Mouse (Mus musculus) C2C12 (cell line): ENCODE measurements around the gene Phactr2. TPM values are rescaled to one million over a fixed set of nuclear protein-coding genes. Genes with fewer than 3 reads are reported as not detected.

Source experiments
- H3K27me3 ChIP-seq: one replicate; pipeline ENCODE4 v1.6.1; 2011; ENCODE audit not compliant: control insufficient read depth, insufficient read depth, insufficient read length
- H3K36me3 ChIP-seq: one replicate; pipeline ENCODE4 v1.6.1; 2011; ENCODE audit not compliant: control insufficient read depth, insufficient read depth
- H3K4me3 ChIP-seq: one replicate; pipeline ENCODE4 v1.5.1; 2011; ENCODE audit warnings: mild to moderate bottlenecking, control low read depth; ENCODE audit not compliant: poor library complexity, insufficient read depth, severe bottlenecking
- H3K79me2 ChIP-seq: one replicate; pipeline ENCODE4 v1.6.1; 2011; ENCODE audit not compliant: control insufficient read depth, insufficient read depth
- H3K79me3 ChIP-seq: one replicate; pipeline ENCODE4 v1.6.1; 2011; ENCODE audit warnings: low read depth, control low read depth
- H3ac ChIP-seq: one replicate; pipeline ENCODE3; 2011; ENCODE audit warnings: low read depth; ENCODE audit not compliant: control insufficient read depth, insufficient read length
- CEBPB ChIP-seq: IDR thresholded peaks from one replicate; pipeline ENCODE4 v1.6.1; 2011; ENCODE audit warnings: low read depth, mild to moderate bottlenecking, control low read depth, moderate library complexity
- CTCF ChIP-seq: IDR thresholded peaks from one replicate; pipeline ENCODE4 v1.5.1; 2011; ENCODE audit not compliant: control insufficient read depth, insufficient read depth, insufficient read length
- FOSL1 ChIP-seq: IDR thresholded peaks from one replicate; pipeline ENCODE4 v1.8.0; 2011; ENCODE audit warnings: mild to moderate bottlenecking, low read length; ENCODE audit not compliant: poor library complexity, insufficient read depth, severe bottlenecking
- MAX ChIP-seq: IDR thresholded peaks from one replicate; pipeline ENCODE4 v1.6.1; 2011; ENCODE audit warnings: mild to moderate bottlenecking, control low read depth
- MYOD1 ChIP-seq: IDR thresholded peaks from one replicate; pipeline ENCODE4 v1.6.1; 2011; ENCODE audit warnings: low read depth; ENCODE audit not compliant: control insufficient read depth, insufficient read length
- MYOG ChIP-seq: IDR thresholded peaks from one replicate; pipeline ENCODE4 v1.6.1; 2011; ENCODE audit not compliant: control insufficient read depth, insufficient read length; ENCODE audit errors: extremely low read depth
- USF1 ChIP-seq: IDR thresholded peaks from one replicate; pipeline ENCODE4 v1.6.1; 2011; ENCODE audit warnings: low read depth, mild to moderate bottlenecking, control low read depth, moderate library complexity
- polyA plus RNA-seq: library from polyadenylated mRNA; unstranded; fragments of >200 nt; fragmentation: generic; extraction: Trizol; gene quantifications from one replicate; pipeline ENCODE4 v1.2.1, GENCODE M21; 2012; ENCODE audit warnings: missing spikeins

The Phactr2 gene
- polyA plus RNA-seq, 1 experiment = not detected

GRCm38 (mm10) chr10:13212829-13213228 lies 261.4 kb downstream of the Phactr2 start:
- Histone ChIP-seq H3K36me3 (no peaks in the 10 kb centered on the region), H3ac (no peak overlapping the region), H3K27me3 (peaks cover 21% of the 10 kb centered on the region), H3K4me3 (no peak overlapping the region), H3K79me3 (no peaks in the 10 kb centered on the region), H3K79me2 (no peaks in the 10 kb centered on the region)
- TF ChIP-seq MYOG (no peak), MYOD1 (no peak), MAX (no peak), CEBPB (no peak), USF1 (no peak)

DNA sequence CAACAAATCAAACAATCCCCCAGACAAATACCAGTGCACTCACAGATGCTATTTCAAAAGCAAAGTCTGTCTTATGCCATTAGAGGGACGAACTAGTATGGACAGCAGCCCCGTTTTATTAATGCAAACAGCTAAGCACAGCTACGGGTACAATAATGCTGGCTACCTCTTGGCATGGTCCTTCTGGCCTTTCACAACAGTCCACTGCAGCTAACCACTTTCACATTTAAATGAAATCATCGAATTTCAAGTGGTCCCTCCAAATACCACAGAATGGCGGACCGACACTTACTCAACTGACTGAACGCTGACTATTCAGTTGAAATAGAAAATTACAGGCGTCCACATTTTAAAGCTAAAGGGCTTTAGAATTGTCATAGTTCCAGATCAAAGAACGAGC lies 261.9 kb downstream of the Phactr2 start:
- Histone ChIP-seq H3K36me3 (no peaks in the 10 kb centered on the region), H3K4me3 (no peak overlapping the region), H3K79me3 (no peaks in the 10 kb centered on the region), H3K27me3 (peaks cover 17% of the 10 kb centered on the region), H3ac (no peak overlapping the region), H3K79me2 (no peaks in the 10 kb centered on the region)
- TF ChIP-seq CTCF (no peak), CEBPB (no peak), MYOD1 (no peak), MYOG (no peak), FOSL1 (no peak), MAX (no peak)

GRCm38 (mm10) chr10:13209930-13210637 lies 264.1 kb downstream of the Phactr2 start:
- H3K79me3 ChIP-seq = no peaks in the 10 kb centered on the region
- no peak for TF ChIP-seq MYOD1
- no peak for TF ChIP-seq CTCF
- TF ChIP-seq USF1 = no peak
- TF ChIP-seq CEBPB = no peak
- no peak for TF ChIP-seq MYOG
- no peak for TF ChIP-seq FOSL1
- no peak for TF ChIP-seq MAX

DNA sequence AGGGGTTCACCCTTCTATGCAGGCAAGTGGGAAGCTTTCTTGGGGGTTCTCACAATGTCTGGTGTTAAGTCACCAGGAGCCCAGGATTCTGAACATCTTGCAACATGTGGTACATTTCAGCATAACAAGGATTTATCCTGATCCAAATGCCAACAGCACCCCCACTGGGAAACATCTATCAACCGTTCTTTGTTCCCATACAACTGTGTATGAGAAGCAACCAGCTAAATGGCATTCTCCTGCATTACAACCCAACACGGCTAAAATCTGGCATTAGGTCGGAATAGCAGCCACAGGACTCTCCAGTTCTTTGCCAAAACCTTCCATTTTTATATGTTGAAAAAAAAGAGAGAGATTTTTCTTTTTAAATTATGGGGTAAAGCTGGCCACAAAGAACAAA lies 264.7 kb downstream of the Phactr2 start:
- peaks cover 7% of the 10 kb centered on the region for H3K27me3 ChIP-seq
- no peak overlapping the region for H3K4me3 ChIP-seq
- H3K79me2 ChIP-seq = no peaks in the 10 kb centered on the region
- H3K36me3 ChIP-seq = no peaks in the 10 kb centered on the region
- no peak for TF ChIP-seq MYOG
- no peak for TF ChIP-seq MAX
- TF ChIP-seq MYOD1 = no peak
- no peak for TF ChIP-seq CTCF
- no peak for TF ChIP-seq FOSL1
- TF ChIP-seq CEBPB = no peak
- TF ChIP-seq USF1 = no peak
- H3ac ChIP-seq = no peak overlapping the region
- no peaks in the 10 kb centered on the region for H3K79me3 ChIP-seq

More at GRCm38 (mm10) chr10:13209930-13210637, 264.1 kb downstream of the Phactr2 start:
- Histone ChIP-seq H3ac (no peak overlapping the region), H3K4me3 (no peak overlapping the region), H3K27me3 (peaks cover 8% of the 10 kb centered on the region), H3K36me3 (no peaks in the 10 kb centered on the region), H3K79me2 (no peaks in the 10 kb centered on the region)

DNA sequence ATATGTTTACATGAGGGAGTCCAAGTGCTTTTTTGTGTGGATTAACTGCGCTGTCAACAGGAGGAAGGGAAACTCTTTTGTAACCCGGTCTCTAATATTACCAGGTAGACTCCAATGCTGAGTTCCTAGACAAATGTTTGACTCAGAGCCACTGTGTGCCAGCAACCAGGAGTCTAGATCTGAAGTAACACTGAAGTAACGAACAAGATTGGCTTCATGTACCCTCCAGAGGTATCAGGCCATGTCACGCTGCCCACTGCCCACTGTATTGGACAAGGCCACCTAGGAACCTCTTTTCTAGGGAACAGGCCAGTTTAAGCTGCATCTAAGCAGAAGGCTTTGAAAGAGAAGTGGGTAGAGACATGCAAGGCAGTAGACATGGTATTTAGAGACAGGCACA lies 265.2 kb downstream of the Phactr2 start:
- H3K36me3 ChIP-seq = no peaks in the 10 kb centered on the region
- no peak overlapping the region for H3K4me3 ChIP-seq
- TF ChIP-seq MYOD1 = no peak
- no peak for TF ChIP-seq MAX
- TF ChIP-seq CEBPB = no peak
- no peak for TF ChIP-seq CTCF
- TF ChIP-seq MYOG = no peak
- TF ChIP-seq FOSL1 = no peak
- no peak for TF ChIP-seq USF1
- H3K79me3 ChIP-seq = no peaks in the 10 kb centered on the region
- H3K27me3 ChIP-seq = peaks cover 3% of the 10 kb centered on the region
- H3ac ChIP-seq = no peak overlapping the region
- no peaks in the 10 kb centered on the region for H3K79me2 ChIP-seq
